Mouse (Mus musculus) neural tube, embryonic 13.5 days (tissue): ENCODE data around the gene Lime1. TPM values are rescaled to one million over a fixed set of nuclear protein-coding genes. Genes with fewer than 3 reads are reported as not detected.

Experiments used
- ATAC-seq: fragments of 200-750 bp; cut with Nextera tagmentation; 2 replicates; pipeline ENCODE4 v1.8.0; 2017; ENCODE audit warnings: low read depth, mild to moderate bottlenecking, moderate TSS enrichment, moderate library complexity
- H3K27ac ChIP-seq: fragments of 300-500 bp; sonication (generic); replicated peaks from 2 replicates; pipeline ENCODE4 v1.5.1; 2015; ENCODE audit warnings: moderate library complexity, mild to moderate bottlenecking, inconsistent platforms
- H3K27me3 ChIP-seq: fragments of 300-500 bp; sonication (generic); 2 replicates; pipeline ENCODE4 v1.6.1; 2015; ENCODE audit warnings: mild to moderate bottlenecking, inconsistent platforms
- H3K36me3 ChIP-seq: fragments of 300-500 bp; sonication (generic); 2 replicates; pipeline ENCODE4 v1.6.1; 2015; ENCODE audit warnings: mild to moderate bottlenecking, inconsistent platforms
- H3K4me1 ChIP-seq: fragments of 300-500 bp; sonication (generic); replicated peaks from 2 replicates; pipeline ENCODE4 v1.6.1; 2015; ENCODE audit warnings: inconsistent platforms
- H3K4me2 ChIP-seq: fragments of 300-500 bp; sonication (generic); 2 replicates; pipeline ENCODE4 v1.6.1; 2015; ENCODE audit warnings: inconsistent platforms, mild to moderate bottlenecking, moderate library complexity
- H3K4me3 ChIP-seq: fragments of 300-500 bp; sonication (generic); 2 replicates; pipeline ENCODE4 v1.5.1; 2015; ENCODE audit warnings: mild to moderate bottlenecking, inconsistent platforms
- H3K9ac ChIP-seq: fragments of 300-500 bp; sonication (generic); 2 replicates; pipeline ENCODE4 v1.6.1; 2015; ENCODE audit warnings: moderate library complexity, mild to moderate bottlenecking, inconsistent platforms
- H3K9me3 ChIP-seq: fragments of 300-500 bp; sonication (generic); 2 replicates; pipeline ENCODE4 v1.6.1; 2016; ENCODE audit warnings: inconsistent platforms
- WGBS: fragments of 180-500 bp; shearing (Covaris S2); methylation state at CpG from one replicate; pipeline ENCODE4 v1.1.7; 2015; 5-methylcytosine and 5-hydroxymethylcytosine counted together
- polyA plus RNA-seq: library from polyadenylated mRNA; unstranded; fragments of >200 nt; fragmentation: Nextera tagmentation; extraction: Ambion mirVana; gene quantifications from 2 replicates; pipeline ENCODE4 v1.2.1, GENCODE M21; 2015

Gene Lime1
- polyA plus RNA-seq, 1 experiment from 2014 or later, result 41.4 TPM

- H3K9me3 ChIP-seq, result no peaks in the 10 kb centered on the region
- WGBS, result 98% methylated on average over 3 of the region's 3 CpGs
- ATAC-seq, result no peak
- H3K27ac ChIP-seq, result no peak overlapping the region
- no peak overlapping the region for H3K4me3 ChIP-seq
- H3K27me3 ChIP-seq, result no peaks in the 10 kb centered on the region
- H3K36me3 ChIP-seq, result peaks cover 37% of the 10 kb centered on the region
- H3K4me2 ChIP-seq, result no peak overlapping the region
- H3K9ac ChIP-seq, result no peak overlapping the region
- H3K4me1 ChIP-seq, result peaks cover 8% of the 10 kb centered on the region; the same call in 1 of the 2 replicates
Measured at GRCm38 (mm10) chr2:181394086-181394485, 14.2 kb downstream of the Lime1 start.

DNA sequence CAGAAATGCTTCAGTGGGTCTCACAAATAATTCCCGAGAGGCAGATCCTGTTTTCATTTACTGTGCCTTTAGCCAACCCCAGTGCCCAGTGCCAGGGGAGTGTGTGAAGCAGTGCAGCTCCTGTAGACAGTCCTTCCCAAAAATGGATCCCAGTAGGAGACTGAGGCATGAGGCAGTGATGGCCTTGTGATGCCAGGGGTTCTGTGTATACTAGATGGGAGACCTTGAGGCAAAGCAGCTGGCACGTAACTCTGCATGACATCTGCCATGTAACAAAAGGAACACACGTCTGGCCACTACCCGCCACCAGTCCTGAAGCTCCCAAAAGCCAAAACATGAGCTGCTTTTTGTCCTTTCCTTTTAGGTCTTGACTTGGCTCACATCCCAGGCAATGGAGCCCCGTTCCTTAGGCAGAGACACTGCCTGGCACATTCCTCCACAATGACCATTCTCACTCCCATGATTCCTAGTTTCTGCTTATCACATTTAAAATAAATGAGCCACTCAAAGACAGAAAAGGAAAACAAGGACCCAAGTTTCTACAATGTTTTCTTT is 17.4 kb downstream of the Lime1 start:
- no peaks in the 10 kb centered on the region for H3K27me3 ChIP-seq
- no peaks in the 10 kb centered on the region for H3K9me3 ChIP-seq
- H3K9ac ChIP-seq, result no peak overlapping the region
- no peak for ATAC-seq
- H3K4me1 ChIP-seq, result peaks cover 8% of the 10 kb centered on the region; the same call in 1 of the 2 replicates
- no peak overlapping the region for H3K4me2 ChIP-seq
- H3K36me3 ChIP-seq, result peaks cover 17% of the 10 kb centered on the region
- H3K27ac ChIP-seq, result no peak overlapping the region; the same call in 1 of the 2 replicates
- WGBS, result 61% methylated on average over 5 of the region's 5 CpGs
- no peak overlapping the region for H3K4me3 ChIP-seq

DNA sequence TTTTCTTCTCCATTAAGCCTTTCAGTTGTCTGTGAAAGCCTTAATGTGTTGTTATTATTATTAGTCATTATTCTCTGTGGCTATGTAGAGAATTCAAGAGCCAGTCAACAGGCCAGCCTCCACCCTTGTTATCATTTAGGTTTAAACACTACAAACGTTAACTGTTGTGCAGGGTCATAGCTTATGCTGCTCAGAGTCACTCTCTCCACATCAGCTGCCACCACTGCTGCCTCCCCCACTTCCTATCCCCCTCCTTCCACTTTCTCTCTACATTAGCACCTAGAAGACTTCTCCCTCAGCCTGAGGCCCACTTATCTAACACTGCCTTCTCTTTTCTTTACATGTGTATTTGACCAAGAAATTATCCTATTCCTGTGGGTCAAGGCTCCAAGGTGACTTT is 21.6 kb downstream of the Lime1 start:
- Histone ChIP-seq H3K9me3 (no peaks in the 10 kb centered on the region), H3K36me3 (0 out of 2 replicates have a peak, but pooled peaks cover 6% of the 10 kb centered on the region), H3K27ac (no peak overlapping the region), H3K4me2 (no peak overlapping the region), H3K9ac (no peak overlapping the region), H3K27me3 (no peaks in the 10 kb centered on the region), H3K4me1 (peaks cover 8% of the 10 kb centered on the region; the same call in 1 of the 2 replicates), H3K4me3 (no peak overlapping the region)
- ATAC-seq, result no peak
- 13% methylated on average over 1 of the region's 1 CpGs for WGBS

DNA sequence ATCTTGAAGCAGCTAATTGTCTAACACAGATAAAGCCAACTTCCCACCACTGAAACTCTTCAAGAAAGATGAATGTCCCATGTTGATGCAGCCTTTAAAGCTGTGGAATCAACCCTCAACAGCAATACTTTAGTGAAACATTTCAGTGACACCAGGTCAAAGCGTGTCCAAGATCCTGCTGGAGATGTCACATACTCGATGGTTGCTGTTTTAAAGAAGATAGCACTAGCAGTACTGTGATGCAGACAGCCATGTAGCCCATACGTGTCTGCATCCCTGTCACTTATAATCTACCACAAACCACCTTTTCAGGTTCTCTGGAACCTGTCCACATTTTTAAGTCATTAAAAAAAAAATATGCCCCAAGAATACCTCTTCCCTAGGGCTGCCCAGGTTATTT is 23.8 kb downstream of the Lime1 start:
- Histone ChIP-seq H3K4me3 (no peak overlapping the region), H3K9me3 (no peaks in the 10 kb centered on the region), H3K27ac (no peak overlapping the region), H3K4me1 (no peaks in the 10 kb centered on the region), H3K9ac (no peak overlapping the region), H3K4me2 (no peak overlapping the region), H3K27me3 (no peaks in the 10 kb centered on the region), H3K36me3 (0 out of 2 replicates have a peak, but pooled peaks cover 6% of the 10 kb centered on the region)
- 85% methylated on average over 3 of the region's 3 CpGs for WGBS
- no peak for ATAC-seq

- Histone ChIP-seq H3K27ac (no peak overlapping the region), H3K9me3 (no peaks in the 10 kb centered on the region), H3K4me3 (no peak overlapping the region), H3K4me1 (no peaks in the 10 kb centered on the region; the same call in 1 of the 2 replicates), H3K9ac (no peak overlapping the region), H3K4me2 (no peak overlapping the region), H3K27me3 (no peaks in the 10 kb centered on the region), H3K36me3 (0 out of 2 replicates have a peak, but pooled peaks cover 2% of the 10 kb centered on the region)
- no peak for ATAC-seq
- 86% methylated on average over 7 of the region's 7 CpGs for WGBS
Measured at GRCm38 (mm10) chr2:181409643-181410042, 29.8 kb downstream of the Lime1 start.

DNA sequence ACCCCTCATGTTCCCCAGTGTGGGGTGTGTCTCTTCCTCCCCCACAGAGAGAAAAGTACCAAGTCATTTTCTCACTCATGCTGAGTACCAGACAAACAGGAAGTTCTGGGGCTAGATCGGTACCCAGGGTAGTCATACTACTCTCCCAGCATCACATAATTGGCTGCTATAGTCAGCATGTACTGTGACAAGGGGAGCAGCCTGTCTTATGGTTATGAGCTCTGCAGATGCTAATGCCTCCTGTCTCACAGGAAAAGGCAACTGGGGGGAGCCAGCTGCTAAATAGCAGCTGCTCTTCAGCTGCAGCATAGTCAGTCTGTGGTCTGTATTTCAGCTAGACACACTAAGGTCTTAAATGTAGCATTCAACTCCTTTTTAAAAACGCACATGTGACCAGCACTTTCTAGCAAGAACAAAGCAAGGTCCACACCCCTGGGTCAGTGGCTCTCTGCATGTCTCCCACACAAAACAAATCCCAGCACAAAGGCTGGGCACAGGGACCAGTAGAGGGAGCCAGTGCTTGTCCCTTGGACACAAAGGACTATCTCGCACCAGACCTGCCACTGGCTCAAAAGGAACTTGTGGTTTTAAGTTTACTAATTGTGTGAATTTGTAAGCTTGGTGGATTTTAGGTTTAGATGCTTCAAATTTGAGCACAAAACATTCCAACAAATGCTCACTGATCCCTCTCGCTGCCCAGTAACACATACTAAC is 31.0 kb downstream of the Lime1 start:
- WGBS, result 39% methylated on average over 4 of the region's 4 CpGs
- H3K9me3 ChIP-seq, result no peaks in the 10 kb centered on the region
- peak overlapping the region; percentile 75 for H3K27ac ChIP-seq
- H3K9ac ChIP-seq, result peak overlapping the region; percentile 18; the same call in 1 of the 2 replicates
- H3K36me3 ChIP-seq, result no peaks in the 10 kb centered on the region
- H3K4me3 ChIP-seq, result no peak overlapping the region
- H3K4me2 ChIP-seq, result no peak overlapping the region
- H3K4me1 ChIP-seq, result no peaks in the 10 kb centered on the region; the same call in 1 of the 2 replicates
- ATAC-seq, result peak; percentile 83
- no peaks in the 10 kb centered on the region for H3K27me3 ChIP-seq

- Histone ChIP-seq H3K36me3 (no peaks in the 10 kb centered on the region), H3K9me3 (no peaks in the 10 kb centered on the region), H3K4me1 (no peaks in the 10 kb centered on the region; the same call in 1 of the 2 replicates), H3K9ac (no peak overlapping the region), H3K27me3 (no peaks in the 10 kb centered on the region), H3K27ac (no peak overlapping the region), H3K4me2 (no peak overlapping the region), H3K4me3 (no peak overlapping the region)
- 35% methylated on average over 2 of the region's 2 CpGs for WGBS
- no peak for ATAC-seq
Measured at GRCm38 (mm10) chr2:181413141-181413540, 33.3 kb downstream of the Lime1 start.

GRCm38 (mm10) chr2:181415945-181416344 is 36.1 kb downstream of the Lime1 start:
- no peak for ATAC-seq
- Histone ChIP-seq H3K36me3 (no peaks in the 10 kb centered on the region), H3K4me1 (no peaks in the 10 kb centered on the region; the same call in 1 of the 2 replicates), H3K9ac (no peak overlapping the region), H3K4me2 (no peak overlapping the region), H3K27me3 (no peaks in the 10 kb centered on the region), H3K9me3 (no peaks in the 10 kb centered on the region), H3K4me3 (no peak overlapping the region), H3K27ac (no peak overlapping the region)
- 56% methylated on average over 3 of the region's 3 CpGs for WGBS

GRCm38 (mm10) chr2:181419359-181419758 is 39.5 kb downstream of the Lime1 start:
- no peak for ATAC-seq
- H3K36me3 ChIP-seq, result peaks cover 23% of the 10 kb centered on the region
- H3K4me2 ChIP-seq, result no peak overlapping the region
- H3K9ac ChIP-seq, result no peak overlapping the region
- no peak overlapping the region for H3K4me3 ChIP-seq
- 85% methylated on average over 7 of the region's 7 CpGs for WGBS
- no peaks in the 10 kb centered on the region for H3K4me1 ChIP-seq
- no peak overlapping the region for H3K27ac ChIP-seq
- no peaks in the 10 kb centered on the region for H3K9me3 ChIP-seq
- H3K27me3 ChIP-seq, result no peaks in the 10 kb centered on the region

- Histone ChIP-seq H3K4me3 (no peak overlapping the region), H3K4me1 (no peaks in the 10 kb centered on the region), H3K27ac (no peak overlapping the region), H3K27me3 (no peaks in the 10 kb centered on the region), H3K9ac (no peak overlapping the region), H3K36me3 (peaks cover 23% of the 10 kb centered on the region), H3K4me2 (no peak overlapping the region), H3K9me3 (no peaks in the 10 kb centered on the region)
- WGBS, result 84% methylated on average over 4 of the region's 4 CpGs
- no peak for ATAC-seq
Measured at GRCm38 (mm10) chr2:181420426-181420825, 40.5 kb downstream of the Lime1 start.

- ATAC-seq, result no peak
- H3K27me3 ChIP-seq, result no peaks in the 10 kb centered on the region
- H3K9me3 ChIP-seq, result no peaks in the 10 kb centered on the region
- H3K9ac ChIP-seq, result no peak overlapping the region
- WGBS, result 79% methylated on average over 4 of the region's 4 CpGs
- H3K4me3 ChIP-seq, result no peak overlapping the region
- no peaks in the 10 kb centered on the region for H3K4me1 ChIP-seq
- H3K4me2 ChIP-seq, result no peak overlapping the region
- peaks cover 23% of the 10 kb centered on the region for H3K36me3 ChIP-seq
- no peak overlapping the region for H3K27ac ChIP-seq
Measured at GRCm38 (mm10) chr2:181420903-181421638, 41.2 kb downstream of the Lime1 start.

DNA sequence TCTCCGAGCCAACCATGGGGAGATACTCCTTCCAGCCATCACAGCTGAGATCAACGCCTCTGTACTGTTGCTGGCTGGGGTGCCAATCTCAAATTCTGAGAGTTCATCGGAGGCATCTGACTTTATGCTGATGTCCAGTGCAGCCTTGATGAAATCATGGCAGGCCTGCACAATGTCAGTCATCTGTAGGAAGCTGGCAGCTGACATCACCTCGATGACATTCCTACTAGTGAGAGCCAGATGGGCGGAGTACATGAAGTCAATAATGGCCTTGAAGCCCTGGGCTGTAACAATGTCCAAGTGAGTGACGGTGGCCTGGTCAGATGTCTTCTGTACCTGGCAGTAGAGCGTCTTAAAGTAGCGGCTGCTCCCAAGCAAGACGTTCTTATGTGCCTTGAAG is 44.0 kb downstream of the Lime1 start:
- H3K27ac ChIP-seq, result no peak overlapping the region
- no peak for ATAC-seq
- no peaks in the 10 kb centered on the region for H3K9me3 ChIP-seq
- WGBS, result 93% methylated on average over 9 of the region's 9 CpGs
- H3K36me3 ChIP-seq, result peaks cover 23% of the 10 kb centered on the region
- H3K4me3 ChIP-seq, result no peak overlapping the region
- H3K27me3 ChIP-seq, result no peaks in the 10 kb centered on the region
- H3K9ac ChIP-seq, result no peak overlapping the region
- H3K4me2 ChIP-seq, result no peak overlapping the region
- no peaks in the 10 kb centered on the region for H3K4me1 ChIP-seq
